Mouse (Mus musculus): Measurements from ENCODE around the gene Serpina1c. TPM values are rescaled to one million over a fixed set of nuclear protein-coding genes. Genes with fewer than 3 reads are reported as not detected.
"Not testable (repeated sequence)": the region's sequence is repeated elsewhere in the genome, so short reads cannot be mapped to it uniquely, and the experiment has no call there.

Gene Serpina1c
- polyA plus RNA-seq, 1 experiment from 2014 or later: not detected

DNA sequence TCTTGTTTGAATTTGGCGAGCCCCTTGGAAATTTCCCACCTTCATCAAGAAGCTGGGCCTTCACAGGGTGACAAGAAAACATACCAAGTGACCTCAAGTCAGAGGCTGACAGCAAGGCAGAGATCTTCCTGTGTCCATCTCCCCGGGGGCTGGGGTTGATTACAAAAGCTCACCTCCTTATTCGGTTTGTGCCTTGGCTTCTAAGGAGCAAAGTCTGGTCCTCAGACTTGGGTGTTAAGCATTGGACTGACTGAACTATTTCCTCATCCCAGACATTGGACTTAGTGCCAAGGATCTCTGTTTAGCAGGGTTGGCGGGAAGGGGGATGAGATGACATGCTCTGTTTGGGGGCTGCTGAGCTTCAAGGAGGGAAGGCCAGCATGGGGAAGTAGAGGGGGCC is 44.1 kb downstream of the Serpina1c start:
- not testable (repeated sequence) for ATAC-seq; H3K27me3 ChIP-seq (replicated peaks; ENCODE audit: control insufficient read depth, insufficient read depth, low read length); H3K9me3 ChIP-seq (ENCODE audit: control insufficient read depth, low read length); H3K36me3 ChIP-seq (ENCODE audit: control insufficient read depth, insufficient read depth); H3K4me1 ChIP-seq (replicated peaks; ENCODE audit: control insufficient read depth, insufficient read depth, low read length); H3K27ac ChIP-seq (ENCODE audit: low read length); H3K4me2 ChIP-seq (ENCODE audit: low read length); H3K9ac ChIP-seq (replicated peaks; ENCODE audit: low read depth, low read length); H3K4me3 ChIP-seq (replicated peaks; ENCODE audit: low read length)
- WGBS: 93% methylated on average over 3 of the region's 4 CpGs

DNA sequence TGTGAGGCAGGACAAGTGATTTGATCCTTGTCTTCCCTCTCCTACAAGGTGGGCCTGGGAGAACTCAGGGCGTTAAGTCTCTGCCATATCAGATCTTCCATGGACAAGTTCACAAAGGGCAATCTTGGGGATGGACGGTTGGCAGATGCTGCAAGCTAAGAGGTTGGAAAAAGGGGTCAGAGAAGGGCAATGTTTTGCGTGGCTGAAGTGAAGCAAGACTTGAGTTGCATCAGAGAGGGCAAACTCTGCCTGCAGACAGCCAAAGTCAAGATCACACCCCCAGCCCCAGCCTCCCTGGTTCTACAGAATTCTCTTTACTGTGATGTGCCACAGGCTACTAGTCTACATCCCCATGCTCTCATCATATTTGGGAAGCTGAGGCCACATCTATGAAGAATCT is 45.1 kb downstream of the Serpina1c start:
- not testable (repeated sequence) for ATAC-seq; H3K9ac ChIP-seq (replicated peaks; ENCODE audit: low read depth, low read length); H3K4me2 ChIP-seq (ENCODE audit: low read length); H3K4me1 ChIP-seq (replicated peaks; ENCODE audit: control insufficient read depth, insufficient read depth, low read length); H3K36me3 ChIP-seq (ENCODE audit: control insufficient read depth, insufficient read depth); H3K27me3 ChIP-seq (replicated peaks; ENCODE audit: control insufficient read depth, insufficient read depth, low read length); H3K4me3 ChIP-seq (replicated peaks; ENCODE audit: low read length); H3K9me3 ChIP-seq (ENCODE audit: control insufficient read depth, low read length); H3K27ac ChIP-seq (ENCODE audit: low read length)
- WGBS: 80% methylated on average over 3 of the region's 3 CpGs

DNA sequence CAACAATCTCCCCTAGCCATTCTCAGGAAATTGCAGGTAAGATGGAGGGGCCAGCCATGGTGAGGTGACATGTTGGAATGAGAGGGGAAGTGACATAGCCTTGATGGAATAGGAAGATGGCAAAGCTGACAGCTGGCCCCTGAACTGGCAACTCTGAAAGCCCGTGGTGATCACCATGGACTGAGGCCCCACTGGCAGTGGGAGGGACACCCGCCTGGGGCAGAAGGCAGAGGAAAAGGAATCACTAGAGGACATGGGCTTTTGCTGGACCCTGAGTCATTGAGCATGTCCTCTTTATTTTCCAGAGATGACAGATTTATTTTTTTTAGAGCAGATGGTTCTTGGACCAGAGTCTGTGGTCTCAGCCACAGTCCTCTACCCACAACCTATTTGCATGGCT is 51.7 kb downstream of the Serpina1c start:
- 87% methylated on average over 2 of the region's 2 CpGs for WGBS
- H3K27ac ChIP-seq (ENCODE audit: low read length); H3K4me3 ChIP-seq (replicated peaks; ENCODE audit: low read length); H3K9me3 ChIP-seq (ENCODE audit: control insufficient read depth, low read length); H3K9ac ChIP-seq (replicated peaks; ENCODE audit: low read depth, low read length); H3K4me1 ChIP-seq (replicated peaks; ENCODE audit: control insufficient read depth, insufficient read depth, low read length); ATAC-seq; H3K36me3 ChIP-seq (ENCODE audit: control insufficient read depth, insufficient read depth); H3K27me3 ChIP-seq (replicated peaks; ENCODE audit: control insufficient read depth, insufficient read depth, low read length); H3K4me2 ChIP-seq (ENCODE audit: low read length): not testable (repeated sequence)

Other genes with a start within 250 kb of the Serpina1c start
- not detected in 2 replicates for gene Serpina6, start 247.7 kb downstream of the Serpina1c start, polyA plus RNA-seq (2015; fragmentation: Nextera tagmentation; extraction: Ambion mirVana)
- gene Serpina16, start 228.7 kb downstream of the Serpina1c start, polyA plus RNA-seq (2015; fragmentation: Nextera tagmentation; extraction: Ambion mirVana): not detected in 2 replicates
- gene Serpina1f, start 209.4 kb downstream of the Serpina1c start, polyA plus RNA-seq (2015; fragmentation: Nextera tagmentation; extraction: Ambion mirVana): not detected in 2 replicates
- gene Serpina1d, start 131.3 kb downstream of the Serpina1c start, polyA plus RNA-seq (2015; fragmentation: Nextera tagmentation; extraction: Ambion mirVana): not detected in 2 replicates
- 0.25 TPM in 1 of 2 replicates, not detected in the other for gene Serpina1b, start 74.5 kb downstream of the Serpina1c start, polyA plus RNA-seq (2015; fragmentation: Nextera tagmentation; extraction: Ambion mirVana)
- not detected in 2 replicates for gene Serpina1a, start 41.3 kb downstream of the Serpina1c start, polyA plus RNA-seq (2015; fragmentation: Nextera tagmentation; extraction: Ambion mirVana)
- gene Serpina1e, start 54.1 kb upstream of the Serpina1c start, polyA plus RNA-seq (2015; fragmentation: Nextera tagmentation; extraction: Ambion mirVana): not detected in 2 replicates
- gene Serpina11, start 85.1 kb upstream of the Serpina1c start, polyA plus RNA-seq (2015; fragmentation: Nextera tagmentation; extraction: Ambion mirVana): not detected in 2 replicates
- gene Serpina9, start 108.9 kb upstream of the Serpina1c start, polyA plus RNA-seq (2015; fragmentation: Nextera tagmentation; extraction: Ambion mirVana): 0.15 TPM in 1 of 2 replicates, not detected in the other
- gene Serpina12, start 139.6 kb upstream of the Serpina1c start, polyA plus RNA-seq (2015; fragmentation: Nextera tagmentation; extraction: Ambion mirVana): not detected in 2 replicates
- not detected in 2 replicates for gene Serpina5, start 196.2 kb upstream of the Serpina1c start, polyA plus RNA-seq (2015; fragmentation: Nextera tagmentation; extraction: Ambion mirVana)
- gene Serpina3a, start 207.8 kb upstream of the Serpina1c start, polyA plus RNA-seq (2015; fragmentation: Nextera tagmentation; extraction: Ambion mirVana): not detected in 2 replicates
- 0.10 TPM in 1 of 2 replicates, not detected in the other for gene Serpina3b, start 223.1 kb upstream of the Serpina1c start, polyA plus RNA-seq (2015; fragmentation: Nextera tagmentation; extraction: Ambion mirVana)
- gene Serpina3c, start 249.0 kb upstream of the Serpina1c start, polyA plus RNA-seq (2015; fragmentation: Nextera tagmentation; extraction: Ambion mirVana): not detected in 2 replicates

All from forebrain, embryonic 16.5 days (tissue).